Mouse (Mus musculus): ENCODE results near the gene Gle1. TPM values are rescaled to one million over a fixed set of nuclear protein-coding genes. Genes with fewer than 3 reads are reported as not detected.

The Gle1 gene
- total and polyA plus RNA-seq, 2 experiments, result 14.3 to 17.8 TPM

GRCm38 (mm10) chr2:29971838-29972635 is 36.8 kb downstream of the Gle1 start:
- peaks cover 5% of the 10 kb centered on the region; the same call in 1 of the 2 replicates for H3K36me3 ChIP-seq (ENCODE audit: control insufficient read depth, insufficient read depth, low read length)
- H3K27ac ChIP-seq (replicated peaks; ENCODE audit: insufficient read depth, low read depth, low read length), result peak overlapping the region; percentile 82
- H3K79me2 ChIP-seq (ENCODE audit: control insufficient read depth, insufficient read depth, low read length), result peaks cover 9% of the 10 kb centered on the region; the same call in 1 of the 2 replicates
- no peak overlapping the region for H3K4me3 ChIP-seq (ENCODE audit: insufficient read depth, low read depth, low read length)
- peak; percentile 91 for DNase-seq (ENCODE audit: extremely low read depth, low read depth, low spot score)
- 41% methylated on average over 9 of the region's 9 CpGs for WGBS
- peaks cover 24% of the 10 kb centered on the region for H3K4me1 ChIP-seq (ENCODE audit: control insufficient read depth, insufficient read depth, low read length)
- H3K9ac ChIP-seq (ENCODE audit: low read depth, low read length), result no peak overlapping the region
- TF ChIP-seq CTCF (IDR thresholded peaks at IDR 0.05; ENCODE audit: low read depth, low read length) (no peak), POLR2A (IDR thresholded peaks at IDR 0.05; ENCODE audit: extremely low read depth, insufficient read depth, low read length) (no peak)
- H3K27me3 ChIP-seq (ENCODE audit: control insufficient read depth, insufficient read depth, low read length), result no peaks in the 10 kb centered on the region

- no peak for TF ChIP-seq CTCF (IDR thresholded peaks at IDR 0.05; ENCODE audit: low read depth, low read length)
- no peak for TF ChIP-seq POLR2A (IDR thresholded peaks at IDR 0.05; ENCODE audit: extremely low read depth, insufficient read depth, low read length)
- no peaks in the 10 kb centered on the region for H3K27me3 ChIP-seq (ENCODE audit: control insufficient read depth, insufficient read depth, low read length)
- peaks cover 6% of the 10 kb centered on the region; the same call in 1 of the 2 replicates for H3K79me2 ChIP-seq (ENCODE audit: control insufficient read depth, insufficient read depth, low read length)
- DNase-seq (ENCODE audit: extremely low read depth, low read depth, low spot score), result no peak
- H3K4me1 ChIP-seq (ENCODE audit: control insufficient read depth, insufficient read depth, low read length), result peaks cover 20% of the 10 kb centered on the region
- no peak overlapping the region for H3K27ac ChIP-seq (replicated peaks; ENCODE audit: insufficient read depth, low read depth, low read length)
- no peak overlapping the region for H3K4me3 ChIP-seq (ENCODE audit: insufficient read depth, low read depth, low read length)
- no peak overlapping the region for H3K9ac ChIP-seq (ENCODE audit: low read depth, low read length)
- 23% methylated on average over 2 of the region's 2 CpGs for WGBS
- H3K36me3 ChIP-seq (ENCODE audit: control insufficient read depth, insufficient read depth, low read length), result peaks cover 9% of the 10 kb centered on the region
These were observed 38.3 kb downstream of the Gle1 start for GRCm38 (mm10) chr2:29973525-29973924.

DNA sequence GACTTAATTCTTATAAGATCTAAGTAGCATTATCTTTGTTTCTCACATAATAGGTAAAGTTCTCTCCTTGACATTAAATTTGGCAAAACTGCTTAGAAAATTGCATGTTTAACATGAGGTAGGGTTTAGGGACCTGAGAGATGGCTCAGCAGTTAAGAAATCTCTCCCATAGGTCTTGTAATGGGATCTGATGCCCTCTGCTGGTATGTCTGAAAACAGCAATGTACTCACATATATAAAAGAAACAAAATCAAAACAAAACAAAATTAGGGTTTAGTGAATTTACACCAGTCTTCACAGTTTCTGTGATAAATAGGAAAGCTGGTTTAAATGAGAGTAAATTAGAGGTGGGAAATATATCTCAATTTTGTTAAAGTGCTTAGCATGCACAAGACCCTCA is 42.1 kb downstream of the Gle1 start:
- Histone ChIP-seq H3K4me3 (ENCODE audit: insufficient read depth, low read depth, low read length) (no peak overlapping the region), H3K4me1 (ENCODE audit: control insufficient read depth, insufficient read depth, low read length) (peaks cover 4% of the 10 kb centered on the region), H3K79me2 (ENCODE audit: control insufficient read depth, insufficient read depth, low read length) (peaks cover 5% of the 10 kb centered on the region; the same call in 1 of the 2 replicates), H3K27ac (replicated peaks; ENCODE audit: insufficient read depth, low read depth, low read length) (no peak overlapping the region), H3K27me3 (ENCODE audit: control insufficient read depth, insufficient read depth, low read length) (no peaks in the 10 kb centered on the region), H3K9ac (ENCODE audit: low read depth, low read length) (no peak overlapping the region), H3K36me3 (ENCODE audit: control insufficient read depth, insufficient read depth, low read length) (peaks cover 34% of the 10 kb centered on the region)
- peak; percentile 54 for DNase-seq (ENCODE audit: extremely low read depth, low read depth, low spot score)
- TF ChIP-seq CTCF (IDR thresholded peaks at IDR 0.05; ENCODE audit: low read depth, low read length) (0 out of 2 replicates have a peak, but pooled peaks have one; percentile 26), POLR2A (IDR thresholded peaks at IDR 0.05; ENCODE audit: extremely low read depth, insufficient read depth, low read length) (no peak)

GRCm38 (mm10) chr2:29980661-29981060 is 45.4 kb downstream of the Gle1 start:
- H3K4me1 ChIP-seq (ENCODE audit: control insufficient read depth, insufficient read depth, low read length), result no peaks in the 10 kb centered on the region
- H3K36me3 ChIP-seq (ENCODE audit: control insufficient read depth, insufficient read depth, low read length), result peaks cover 62% of the 10 kb centered on the region
- H3K4me3 ChIP-seq (ENCODE audit: insufficient read depth, low read depth, low read length), result no peak overlapping the region
- no peak overlapping the region for H3K9ac ChIP-seq (ENCODE audit: low read depth, low read length)
- H3K27me3 ChIP-seq (ENCODE audit: control insufficient read depth, insufficient read depth, low read length), result no peaks in the 10 kb centered on the region
- DNase-seq (ENCODE audit: extremely low read depth, low read depth, low spot score), result peak; percentile 55
- 0 out of 2 replicates have a peak, but pooled peaks cover 2% of the 10 kb centered on the region for H3K79me2 ChIP-seq (ENCODE audit: control insufficient read depth, insufficient read depth, low read length)
- no peak overlapping the region for H3K27ac ChIP-seq (replicated peaks; ENCODE audit: insufficient read depth, low read depth, low read length)
- no peak for TF ChIP-seq CTCF (IDR thresholded peaks at IDR 0.05; ENCODE audit: low read depth, low read length)
- no peak for TF ChIP-seq POLR2A (IDR thresholded peaks at IDR 0.05; ENCODE audit: extremely low read depth, insufficient read depth, low read length)
- WGBS, result 34% methylated on average over 1 of the region's 1 CpGs

DNA sequence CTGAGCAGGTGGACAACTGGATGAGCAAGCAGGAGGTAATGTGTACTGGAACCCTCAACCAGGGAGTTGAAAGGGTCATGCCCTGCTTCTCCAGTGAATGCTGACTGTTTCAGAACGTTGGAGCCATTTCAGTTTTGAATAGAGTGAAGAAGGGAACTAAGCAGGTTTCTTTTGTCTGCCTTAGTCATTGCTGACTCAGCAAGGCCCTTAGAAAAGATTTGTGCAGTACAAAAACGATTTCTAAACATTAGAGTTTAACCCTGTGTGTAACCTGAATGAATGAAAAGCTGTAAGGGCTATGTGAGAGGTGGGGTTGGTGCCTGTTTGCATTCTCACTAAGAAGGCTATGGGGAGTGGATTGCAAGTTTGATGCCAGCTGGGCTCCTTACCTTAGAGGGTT is 56.7 kb downstream of the Gle1 start:
- peaks cover 90% of the 10 kb centered on the region for H3K36me3 ChIP-seq (ENCODE audit: control insufficient read depth, insufficient read depth, low read length)
- H3K4me3 ChIP-seq (ENCODE audit: insufficient read depth, low read depth, low read length), result no peak overlapping the region
- no peak overlapping the region for H3K27ac ChIP-seq (replicated peaks; ENCODE audit: insufficient read depth, low read depth, low read length)
- H3K27me3 ChIP-seq (ENCODE audit: control insufficient read depth, insufficient read depth, low read length), result no peaks in the 10 kb centered on the region
- TF ChIP-seq CTCF (IDR thresholded peaks at IDR 0.05; ENCODE audit: low read depth, low read length) (no peak), POLR2A (IDR thresholded peaks at IDR 0.05; ENCODE audit: extremely low read depth, insufficient read depth, low read length) (no peak)
- H3K4me1 ChIP-seq (ENCODE audit: control insufficient read depth, insufficient read depth, low read length), result no peaks in the 10 kb centered on the region
- no peak for DNase-seq (ENCODE audit: extremely low read depth, low read depth, low spot score)
- no peaks in the 10 kb centered on the region for H3K79me2 ChIP-seq (ENCODE audit: control insufficient read depth, insufficient read depth, low read length)
- WGBS, result 41% methylated on average over 2 of the region's 2 CpGs
- H3K9ac ChIP-seq (ENCODE audit: low read depth, low read length), result no peak overlapping the region

DNA sequence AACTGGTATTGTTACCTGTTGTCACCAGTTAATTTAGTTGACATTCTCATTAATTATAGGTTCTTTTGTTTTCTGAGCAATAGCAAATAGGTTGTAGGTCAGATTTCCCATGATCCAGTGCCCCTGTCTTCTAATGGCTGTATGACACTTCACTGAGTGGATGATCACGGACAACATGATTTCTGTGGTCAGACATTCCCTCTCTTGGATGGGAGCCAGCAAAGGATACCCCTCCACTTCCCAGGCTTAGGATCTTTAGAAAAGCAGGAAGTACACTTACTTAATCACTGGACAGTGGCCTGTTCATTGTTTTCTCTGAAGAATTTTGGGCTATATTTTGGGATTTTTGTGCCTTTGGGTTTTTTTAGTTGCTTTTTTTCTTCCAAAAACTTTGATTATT is 73.9 kb downstream of the Gle1 start:
- 65% methylated on average over 1 of the region's 1 CpGs for WGBS
- Histone ChIP-seq H3K27me3 (ENCODE audit: control insufficient read depth, insufficient read depth, low read length) (no peaks in the 10 kb centered on the region), H3K79me2 (ENCODE audit: control insufficient read depth, insufficient read depth, low read length) (no peaks in the 10 kb centered on the region), H3K4me3 (ENCODE audit: insufficient read depth, low read depth, low read length) (no peak overlapping the region), H3K36me3 (ENCODE audit: control insufficient read depth, insufficient read depth, low read length) (peaks cover 75% of the 10 kb centered on the region), H3K9ac (ENCODE audit: low read depth, low read length) (no peak overlapping the region), H3K4me1 (ENCODE audit: control insufficient read depth, insufficient read depth, low read length) (no peaks in the 10 kb centered on the region), H3K27ac (replicated peaks; ENCODE audit: insufficient read depth, low read depth, low read length) (no peak overlapping the region)
- DNase-seq (ENCODE audit: extremely low read depth, low read depth, low spot score), result no peak
- TF ChIP-seq CTCF (IDR thresholded peaks at IDR 0.05; ENCODE audit: low read depth, low read length) (no peak), POLR2A (IDR thresholded peaks at IDR 0.05; ENCODE audit: extremely low read depth, insufficient read depth, low read length) (no peak)

Other genes starting within 250 kb of the Gle1 start
- 0.13 and 0.18 TPM in 2 replicates for gene Gm13420, start 183.7 kb upstream of the Gle1 start, total RNA-seq (2014; rRNA removed)
- gene Gm13420, start 183.7 kb upstream of the Gle1 start, polyA plus RNA-seq (2012; rRNA removed), result 0.35 and 0.86 TPM in 2 replicates
- not detected in 2 replicates for gene Gm13547, start 176.1 kb upstream of the Gle1 start, total RNA-seq (2014; rRNA removed)
- not detected in 2 replicates for gene Gm13547, start 176.1 kb upstream of the Gle1 start, polyA plus RNA-seq (2012; rRNA removed)
- gene Coq4, start 147.9 kb upstream of the Gle1 start, total RNA-seq (2014; rRNA removed), result 7.8 and 10.0 TPM in 2 replicates
- 37.6 and 48.2 TPM in 2 replicates for gene Coq4, start 147.9 kb upstream of the Gle1 start, polyA plus RNA-seq (2012; rRNA removed)
- gene Trub2, start 146.9 kb upstream of the Gle1 start, total RNA-seq (2014; rRNA removed), result 9.0 and 10.2 TPM in 2 replicates
- 13.5 and 19.7 TPM in 2 replicates for gene Trub2, start 146.9 kb upstream of the Gle1 start, polyA plus RNA-seq (2012; rRNA removed)
- gene Slc27a4, start 132.8 kb upstream of the Gle1 start, total RNA-seq (2014; rRNA removed), result 9.2 and 13.8 TPM in 2 replicates
- 29.4 and 31.5 TPM in 2 replicates for gene Slc27a4, start 132.8 kb upstream of the Gle1 start, polyA plus RNA-seq (2012; rRNA removed)
- 8.1 and 9.8 TPM in 2 replicates for gene Urm1, start 115.4 kb upstream of the Gle1 start, total RNA-seq (2014; rRNA removed)
- gene Urm1, start 115.4 kb upstream of the Gle1 start, polyA plus RNA-seq (2012; rRNA removed), result 26.3 and 26.6 TPM in 2 replicates
- 0.18 and 0.34 TPM in 2 replicates for gene Cercam, start 66.3 kb upstream of the Gle1 start, total RNA-seq (2014; rRNA removed)
- 0.31 and 0.54 TPM in 2 replicates for gene Cercam, start 66.3 kb upstream of the Gle1 start, polyA plus RNA-seq (2012; rRNA removed)
- 6.4 and 7.0 TPM in 2 replicates for gene Odf2, start 46.2 kb upstream of the Gle1 start, total RNA-seq (2014; rRNA removed)
- gene Odf2, start 46.2 kb upstream of the Gle1 start, polyA plus RNA-seq (2012; rRNA removed), result 3.7 and 7.0 TPM in 2 replicates
- 89.0 and 98.6 TPM in 2 replicates for gene Sptan1, start 30.1 kb downstream of the Gle1 start, total RNA-seq (2014; rRNA removed)
- 61.4 and 71.3 TPM in 2 replicates for gene Sptan1, start 30.1 kb downstream of the Gle1 start, polyA plus RNA-seq (2012; rRNA removed)
- 5.5 and 7.5 TPM in 2 replicates for gene Wdr34, start 113.5 kb downstream of the Gle1 start, total RNA-seq (2014; rRNA removed)
- 9.7 and 10.3 TPM in 2 replicates for gene Wdr34, start 113.5 kb downstream of the Gle1 start, polyA plus RNA-seq (2012; rRNA removed)
- gene Set, start 122.0 kb downstream of the Gle1 start, total RNA-seq (2014; rRNA removed), result 64.2 and 85.1 TPM in 2 replicates
- 25.9 and 26.3 TPM in 2 replicates for gene Set, start 122.0 kb downstream of the Gle1 start, polyA plus RNA-seq (2012; rRNA removed)
- 0.40 and 0.74 TPM in 2 replicates for gene Pkn3, start 142.3 kb downstream of the Gle1 start, total RNA-seq (2014; rRNA removed)
- gene Pkn3, start 142.3 kb downstream of the Gle1 start, polyA plus RNA-seq (2012; rRNA removed), result 0.96 and 1.5 TPM in 2 replicates
- 16.8 and 26.1 TPM in 2 replicates for gene Zdhhc12, start 158.2 kb downstream of the Gle1 start, total RNA-seq (2014; rRNA removed)
- gene Zdhhc12, start 158.2 kb downstream of the Gle1 start, polyA plus RNA-seq (2012; rRNA removed), result 48.9 and 53.4 TPM in 2 replicates
- gene Zer1, start 189.2 kb downstream of the Gle1 start, total RNA-seq (2014; rRNA removed), result 7.1 and 9.5 TPM in 2 replicates
- 25.4 and 27.1 TPM in 2 replicates for gene Zer1, start 189.2 kb downstream of the Gle1 start, polyA plus RNA-seq (2012; rRNA removed)
- gene Tbc1d13, start 198.3 kb downstream of the Gle1 start, total RNA-seq (2014; rRNA removed), result 25.8 and 26.6 TPM in 2 replicates
- 36.3 and 42.6 TPM in 2 replicates for gene Tbc1d13, start 198.3 kb downstream of the Gle1 start, polyA plus RNA-seq (2012; rRNA removed)
- 78.7 and 101 TPM in 2 replicates for gene Endog, start 236.1 kb downstream of the Gle1 start, total RNA-seq (2014; rRNA removed)
- 122 and 132 TPM in 2 replicates for gene Endog, start 236.1 kb downstream of the Gle1 start, polyA plus RNA-seq (2012; rRNA removed)
- 12.9 and 13.1 TPM in 2 replicates for gene Spout1, start 243.0 kb downstream of the Gle1 start, total RNA-seq (2014; rRNA removed)
- 14.0 and 14.9 TPM in 2 replicates for gene Spout1, start 243.0 kb downstream of the Gle1 start, polyA plus RNA-seq (2012; rRNA removed)

Data from liver, adult 2 months (tissue).